Mouse (Mus musculus) CH12.LX (cell line): ENCODE results near the gene Siae.

Source experiments
- BHLHE40 ChIP-seq: IDR thresholded peaks from 2 replicates; pipeline ENCODE4 v1.6.1; 2011; ENCODE audit warnings: mild to moderate bottlenecking, low read depth, low read length, improper control_type of control experiment
- ETS1 ChIP-seq: conservative IDR thresholded peaks from 2 replicates; pipeline ENCODE4 v1.6.1; 2012; ENCODE audit warnings: low read depth, mild to moderate bottlenecking, inconsistent platforms, low read length, improper control_type of control experiment, moderate library complexity
- MAX ChIP-seq: IDR thresholded peaks from 2 replicates; pipeline ENCODE4 v1.6.1; 2011; ENCODE audit warnings: low read length, improper control_type of control experiment
- ZNF384 ChIP-seq: IDR thresholded peaks from 2 replicates; pipeline ENCODE4 v1.6.1; 2012; ENCODE audit warnings: low read depth, low read length, improper control_type of control experiment, inconsistent platforms

DNA sequence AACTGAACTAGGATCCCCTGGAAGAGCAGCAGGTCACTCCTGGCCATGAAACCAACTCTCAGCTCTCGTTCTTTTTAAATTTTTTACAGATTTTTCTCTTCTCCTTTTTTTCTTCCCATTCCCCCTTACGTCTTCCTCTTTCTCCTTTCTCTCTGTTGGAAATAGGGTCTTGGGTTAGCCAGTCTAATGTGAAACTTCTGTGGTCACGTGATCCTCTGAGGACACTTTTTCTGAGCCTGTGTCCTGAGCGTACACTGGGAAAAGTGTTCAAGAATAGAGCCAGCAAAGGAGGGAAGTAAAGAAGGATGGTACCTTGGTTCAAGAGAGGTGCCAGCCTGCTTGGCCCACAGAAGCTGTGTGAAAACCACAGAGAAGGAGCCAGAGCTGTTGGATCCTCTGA is 34.9 kb downstream of the Siae start:
- TF ChIP-seq ETS1, result no peak
- TF ChIP-seq ZNF384, result no peak
- TF ChIP-seq MAX, result no peak
- TF ChIP-seq BHLHE40, result peak; percentile 28; the same call in 1 of the 2 replicates
